Mouse (Mus musculus) neural tube, embryonic 15.5 days (tissue): ENCODE results near the gene Ackr3. TPM values are rescaled to one million over a fixed set of nuclear protein-coding genes. Genes with fewer than 3 reads are reported as not detected.

Experiments
- polyA plus RNA-seq: library from polyadenylated mRNA; unstranded; fragments of >200 nt; fragmentation: Nextera tagmentation; extraction: Ambion mirVana; gene quantifications from 2 replicates; pipeline ENCODE4 v1.2.1, GENCODE M21; 2015

Ackr3 gene
- polyA plus RNA-seq, 1 experiment from 2014 or later, result 7.5 TPM

Other genes with a start within 250 kb of the Ackr3 start
- gene Asb18, start 189.3 kb upstream of the Ackr3 start, polyA plus RNA-seq, result 0.64 and 0.72 TPM in 2 replicates
- 0.42 and 0.52 TPM in 2 replicates for gene Iqca, start 50.6 kb upstream of the Ackr3 start, polyA plus RNA-seq